Mouse (Mus musculus) layer of hippocampus, adult 9-10 months (tissue): ENCODE results near the gene Rnf214.

Experiments used
- DNase-seq: peaks from one replicate; pipeline ENCODE4 v3.0.0; 2022; ENCODE audit warnings: low spot score

The Rnf214 gene

GRCm38 (mm10) chr9:45906355-45907077, at the start of gene Rnf214, which contains the start of gene Pcsk7:
Gene Rnf214 (minus strand): TSS chr9:45906911.
Gene Pcsk7 (plus strand): TSS chr9:45906497.
- peak; percentile 41 for DNase-seq

- DNase-seq = peak; percentile 70
Observed at GRCm38 (mm10) chr9:45955107-45955963, 48.6 kb upstream of the Rnf214 start, which contains the start of gene Sidt2. Gene Sidt2 (minus strand): TSS chr9:45955258.

GRCm38 (mm10) chr9:45954294-45955106, 47.8 kb upstream of the Rnf214 start:
- no peak for DNase-seq

GRCm38 (mm10) chr9:45953511-45954293, 47.0 kb upstream of the Rnf214 start:
- DNase-seq = no peak

GRCm38 (mm10) chr9:45952890-45953289, 46.2 kb upstream of the Rnf214 start:
- DNase-seq = no peak

- DNase-seq = no peak
Observed at GRCm38 (mm10) chr9:45952057-45952456, 45.3 kb upstream of the Rnf214 start.

GRCm38 (mm10) chr9:45946872-45947183, 40.1 kb upstream of the Rnf214 start:
- DNase-seq = no peak

- DNase-seq = no peak
Observed at GRCm38 (mm10) chr9:45946182-45946871, 39.6 kb upstream of the Rnf214 start.

GRCm38 (mm10) chr9:45945721-45946120, 39.0 kb upstream of the Rnf214 start:
- DNase-seq = no peak

- no peak for DNase-seq
Observed at GRCm38 (mm10) chr9:45944506-45945400, 38.0 kb upstream of the Rnf214 start.

- DNase-seq = no peak
Observed at GRCm38 (mm10) chr9:45943628-45944505, 37.2 kb upstream of the Rnf214 start.

GRCm38 (mm10) chr9:45942916-45943315, 36.2 kb upstream of the Rnf214 start:
- DNase-seq = no peak

- DNase-seq = no peak
Observed at GRCm38 (mm10) chr9:45942464-45942863, 35.8 kb upstream of the Rnf214 start.

GRCm38 (mm10) chr9:45941329-45941888, 34.7 kb upstream of the Rnf214 start:
- DNase-seq = no peak

GRCm38 (mm10) chr9:45939794-45940193, 33.1 kb upstream of the Rnf214 start:
- DNase-seq = no peak

- no peak for DNase-seq
Observed at GRCm38 (mm10) chr9:45938952-45939637, 32.4 kb upstream of the Rnf214 start.

GRCm38 (mm10) chr9:45938088-45938487, 31.4 kb upstream of the Rnf214 start:
- DNase-seq = no peak

GRCm38 (mm10) chr9:45936883-45937282, 30.2 kb upstream of the Rnf214 start:
- no peak for DNase-seq
